Comparison of ENCODE assay signal across 7 mouse cellular contexts in the genomic region with DNA sequence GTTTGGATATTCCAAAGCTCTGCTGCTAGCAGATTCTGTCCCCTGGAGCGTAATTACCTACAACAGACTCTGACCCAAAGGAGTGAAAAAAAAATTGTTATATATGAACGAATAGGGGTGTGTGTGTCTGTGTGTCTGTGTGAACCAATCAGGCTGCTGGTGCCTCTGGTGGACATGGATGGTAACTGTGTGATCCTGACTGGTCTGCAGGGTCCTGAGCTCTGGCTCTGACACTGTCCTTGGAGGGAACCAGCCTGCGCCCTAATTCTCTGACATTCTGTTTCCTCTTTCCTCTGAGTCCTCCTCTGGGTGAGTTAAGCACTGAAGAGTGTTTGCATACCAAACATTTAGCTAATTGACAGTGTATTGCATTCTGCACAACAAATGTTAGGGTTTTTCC. TPM values are rescaled to one million over a fixed set of nuclear protein-coding genes. Genes with fewer than 3 reads are reported as not detected.
DNase-seq lines count a peak whose midpoint lies in the region.

No protein-coding gene starts in this region.

- DNase-seq in ovary, postnatal 36 days (ENCODE audit: low spot score) = peak; percentile 13
- no peak for DNase-seq in ovary, postnatal 10 days (ENCODE audit: low spot score)
- peak; percentile 15 for DNase-seq in adrenal gland, postnatal 25 days
- peak; percentile 40 for DNase-seq in kidney, postnatal 10 days
- peak; percentile 52 for DNase-seq in retina, embryonic 14.5 days (ENCODE audit: low spot score)
- DNase-seq in layer of hippocampus, postnatal 14 days (ENCODE audit: low spot score in 2 of 2) = no peak
- DNase-seq in gastrocnemius, adult 8-10 months (ENCODE audit: low spot score in 2 of 2) = no peak

RNA-seq across cellular contexts. Expression of gene Hemgn, which starts 4.2 kb away (rescaled TPM):
- not detected in 2 replicates for total RNA-seq in adrenal gland, postnatal 25 days (2021)
- not detected for total RNA-seq in layer of hippocampus, postnatal 14 days (2021)
- total RNA-seq in gastrocnemius, adult 8-10 months (2022) = not detected

RNA-seq across cellular contexts. Expression of gene Trmo, which starts 28.3 kb away (rescaled TPM):
- 7.5 and 9.9 TPM in 2 replicates for total RNA-seq in adrenal gland, postnatal 25 days (2021)
- 1 to 10 TPM; 3.3 to 4.2 TPM for total RNA-seq in layer of hippocampus, postnatal 14 days (2021)
- total RNA-seq in gastrocnemius, adult 8-10 months (2022) = 1 to 10 TPM; 2.1 to 2.8 (median 2.5) TPM

RNA-seq across cellular contexts. Expression of gene Anp32b, which starts 33.2 kb away (rescaled TPM):
- total RNA-seq in adrenal gland, postnatal 25 days (2021) = 140 and 161 TPM in 2 replicates
- 10 to 100 TPM; 47.2 to 52.9 TPM for total RNA-seq in layer of hippocampus, postnatal 14 days (2021)
- 10 to 100 TPM; 64.6 to 80.2 (median 70.7) TPM for total RNA-seq in gastrocnemius, adult 8-10 months (2022)

Comparison
In these comparisons a context has a peak if more than half of its experiments do, and no peak if none do; other contexts are left out.
1. DNase-seq: peak in ovary, postnatal 36 days (single experiment), adrenal gland, postnatal 25 days (single experiment), kidney, postnatal 10 days (single experiment) and retina, embryonic 14.5 days (single experiment); none in ovary, postnatal 10 days (single experiment), layer of hippocampus, postnatal 14 days (0 of 2) and gastrocnemius, adult 8-10 months (0 of 2).